Mouse (Mus musculus): ENCODE results near the gene Fign. TPM values are rescaled to one million over a fixed set of nuclear protein-coding genes. Genes with fewer than 3 reads are reported as not detected.

The Fign gene
- 0.06 TPM for polyA plus RNA-seq (2017; shearing (Covaris generic))

DNA sequence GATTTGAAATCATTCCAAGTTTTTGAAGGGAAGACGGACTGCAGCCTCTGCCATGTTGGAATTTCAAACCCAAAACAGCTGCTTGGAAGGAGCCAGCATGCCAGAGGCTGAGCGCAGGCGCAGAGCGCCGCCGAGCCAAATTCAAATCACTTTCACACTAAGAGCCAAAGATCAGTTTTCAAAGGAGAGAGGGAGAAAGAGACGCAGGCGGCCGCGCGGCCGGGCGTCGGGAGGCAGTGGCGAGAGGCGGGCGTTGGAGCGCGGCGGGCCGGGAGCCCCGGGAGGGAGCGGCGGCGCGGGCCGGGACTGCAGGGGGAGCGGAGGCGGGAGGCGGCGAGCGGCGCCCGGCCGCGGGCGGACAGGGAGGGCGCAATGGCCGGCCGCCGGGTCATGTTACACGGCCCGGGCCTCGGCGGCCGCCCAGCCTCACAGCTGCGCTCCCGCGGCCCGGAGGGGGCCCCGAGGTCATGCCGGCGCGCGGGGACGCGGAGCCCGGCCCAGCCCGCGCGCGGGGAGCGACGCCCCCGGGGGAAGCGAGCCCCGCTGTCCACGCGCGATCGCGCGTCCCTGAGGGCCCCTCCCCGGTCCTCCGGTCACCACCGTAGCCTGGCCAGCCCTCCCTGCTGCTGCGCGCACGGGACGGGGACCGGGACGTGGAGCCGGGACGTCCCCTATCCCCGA, at the start of gene Fign:
Gene Fign (minus strand): TSS at position 102 of the 681 bp plus-strand sequence.

All from CD4-positive, CD25-positive, alpha-beta regulatory T cell (primary cell).